Mouse (Mus musculus) brown adipose tissue, adult 24 weeks (tissue): Measurements from ENCODE around the gene BC035044. TPM values are rescaled to one million over a fixed set of nuclear protein-coding genes. Genes with fewer than 3 reads are reported as not detected.
"Not testable (repeated sequence)": the region's sequence is repeated elsewhere in the genome, so short reads cannot be mapped to it uniquely, and the experiment has no call there.

Experiments used
- H3K27ac ChIP-seq: fragments of 200-500 bp; replicated peaks from 2 replicates; pipeline ENCODE4 v1.5.1; 2012; ENCODE audit warnings: low read depth, mild to moderate bottlenecking, low read length
- H3K4me1 ChIP-seq: fragments of 200-500 bp; 2 replicates; pipeline ENCODE4 v1.6.1; 2012; ENCODE audit warnings: low read length, mixed read lengths; ENCODE audit not compliant: control insufficient read depth, insufficient read depth, insufficient read length
- H3K4me3 ChIP-seq: fragments of 200-500 bp; 2 replicates; pipeline ENCODE4 v1.5.1; 2012; ENCODE audit warnings: low read depth, mild to moderate bottlenecking, low read length, moderate library complexity; ENCODE audit not compliant: insufficient read depth
- polyA plus RNA-seq: library from polyadenylated mRNA; stranded (reverse); fragments of >200 nt; gene quantifications from 2 replicates; pipeline ENCODE4 v1.2.4, GENCODE M21; 2012; ENCODE audit not compliant: missing spikeins, insufficient read depth, insufficient read length

Gene BC035044
- polyA plus RNA-seq, 1 experiment, result not detected

GRCm38 (mm10) chr6:128826132-128826531 lies 64.8 kb downstream of the BC035044 start, which contains the start of the genes Gm44511 and Klrb1b:
Gene Gm44511, minus strand, starts transcription at chr6:128826315.
Gene Klrb1b, minus strand, starts transcription at chr6:128826331.
- Histone ChIP-seq H3K4me1 (no peaks in the 10 kb centered on the region), H3K4me3 (no peak within 1 kb of the TSS), H3K27ac (no peak within 1 kb of the TSS)

- Histone ChIP-seq H3K4me1 (no peaks in the 10 kb centered on the region), H3K4me3 (no peak overlapping the region), H3K27ac (no peak overlapping the region)
Observed at GRCm38 (mm10) chr6:128818083-128818802, 72.7 kb downstream of the BC035044 start.

GRCm38 (mm10) chr6:128808532-128808931 lies 82.4 kb downstream of the BC035044 start:
- Histone ChIP-seq H3K4me3 (no peak overlapping the region), H3K4me1 (no peaks in the 10 kb centered on the region), H3K27ac (no peak overlapping the region)

- no peaks in the 10 kb centered on the region for H3K4me1 ChIP-seq
- H3K4me3 ChIP-seq, result no peak overlapping the region
- no peak overlapping the region for H3K27ac ChIP-seq
Observed at GRCm38 (mm10) chr6:128807021-128807420, 83.9 kb downstream of the BC035044 start.

- H3K4me3 ChIP-seq, H3K27ac ChIP-seq, H3K4me1 ChIP-seq: not testable (repeated sequence)
Observed at GRCm38 (mm10) chr6:128804823-128805640, 85.9 kb downstream of the BC035044 start.

GRCm38 (mm10) chr6:128802999-128803857 lies 87.7 kb downstream of the BC035044 start:
- H3K4me3 ChIP-seq, result peak overlapping the region; percentile 45
- no peak overlapping the region for H3K27ac ChIP-seq
- H3K4me1 ChIP-seq, result 0 out of 2 replicates have a peak, but pooled peaks cover 1% of the 10 kb centered on the region

- Histone ChIP-seq H3K4me3 (peak overlapping the region; percentile 45), H3K27ac (no peak overlapping the region), H3K4me1 (0 out of 2 replicates have a peak, but pooled peaks cover 3% of the 10 kb centered on the region)
Observed at GRCm38 (mm10) chr6:128802557-128802956, 88.4 kb downstream of the BC035044 start.

- not testable (repeated sequence) for H3K27ac ChIP-seq, H3K4me3 ChIP-seq, H3K4me1 ChIP-seq
Observed at GRCm38 (mm10) chr6:128800696-128801095, 90.2 kb downstream of the BC035044 start.

- Histone ChIP-seq H3K4me1 (0 out of 2 replicates have a peak, but pooled peaks cover 3% of the 10 kb centered on the region), H3K4me3 (peak overlapping the region; percentile 44), H3K27ac (no peak overlapping the region)
Observed at GRCm38 (mm10) chr6:128799896-128800270, 91.0 kb downstream of the BC035044 start.

GRCm38 (mm10) chr6:128799144-128799895 lies 91.6 kb downstream of the BC035044 start:
- not testable (repeated sequence) for H3K4me1 ChIP-seq
- peak overlapping the region; percentile 83 for H3K4me3 ChIP-seq
- peak overlapping the region; percentile 80 for H3K27ac ChIP-seq

Other genes starting within 250 kb of the BC035044 start
- gene Clec2h, start 228.7 kb downstream of the BC035044 start, polyA plus RNA-seq, result not detected in 2 replicates
- gene Klrb1, start 168.1 kb downstream of the BC035044 start, polyA plus RNA-seq, result not detected in 2 replicates
- not detected in 2 replicates for gene Klrb1c, start 101.9 kb downstream of the BC035044 start, polyA plus RNA-seq
- not detected in 2 replicates for gene Gm44511, start 64.8 kb downstream of the BC035044 start, polyA plus RNA-seq
- gene Klrb1b, start 64.8 kb downstream of the BC035044 start, polyA plus RNA-seq, result 1.2 TPM in 1 of 2 replicates, not detected in the other
- gene Clec2i, start 3.5 kb downstream of the BC035044 start, polyA plus RNA-seq, result 0.83 TPM in 1 of 2 replicates, not detected in the other
- not detected in 2 replicates for gene Clec2g, start 43.3 kb upstream of the BC035044 start, polyA plus RNA-seq
- gene Klrb1f, start 154.8 kb upstream of the BC035044 start, polyA plus RNA-seq, result not detected in 2 replicates
- gene Clec2e, start 209.8 kb upstream of the BC035044 start, polyA plus RNA-seq, result not detected in 2 replicates